17 mouse cellular contexts compared by ENCODE assay signal in genomic region chr6:5313951-5314590, GRCm38 (mm10). TPM values are rescaled to one million over a fixed set of nuclear protein-coding genes. Genes with fewer than 3 reads are reported as not detected.
A peak's percentile ranks its signal among the peaks of the same experiment; 100 is the strongest.
DNase-seq lines count a peak whose midpoint lies in the region; ATAC-seq lines count a peak whose summit lies in the region.
"Had no signal": no experiment of that assay in that cellular context is flagged by ENCODE, and none has a peak within 500 bp of the region (broad histone marks: within the 10 kb centered on the region; RNA-seq: fewer than 3 reads in every experiment).

No protein-coding gene starts in this region.

- ATAC-seq in liver, embryonic 11.5 days (replicated peaks; ENCODE audit: low FRiP score) = peak; percentile 32
- ATAC-seq in erythroid progenitor cell, adult 5-6 weeks (replicated peaks; ENCODE audit: low FRiP score, poor library complexity, severe bottlenecking) = peak; percentile 47
- peak; percentile 27 for ATAC-seq in megakaryocyte, adult 5-6 weeks (ENCODE audit: poor library complexity, severe bottlenecking)

- no peaks in the 10 kb centered on the region for H3K27me3 ChIP-seq in liver, embryonic 11.5 days (replicated peaks; ENCODE audit: control insufficient read depth, insufficient read depth, low read length)
- H3K27me3 ChIP-seq: limb, embryonic 12.5 days; neural tube, embryonic 12.5 days had no signal

- 0 out of 2 replicates have a peak, but pooled peaks cover 4% of the 10 kb centered on the region for H3K9me3 ChIP-seq in liver, embryonic 11.5 days (ENCODE audit: control insufficient read depth, low read length)
- H3K9me3 ChIP-seq: limb, embryonic 12.5 days; neural tube, embryonic 12.5 days had no signal

- WGBS in liver, embryonic 11.5 days = 72% methylated on average over 5 of the region's 5 CpGs

- no peak overlapping the region for H3K4me3 ChIP-seq in liver, embryonic 11.5 days (ENCODE audit: low read depth, low read length)
- H3K4me3 ChIP-seq: left cerebral cortex, adult 2 months; limb, embryonic 12.5 days; neural tube, embryonic 12.5 days had no signal

- no peak overlapping the region; the same call in 1 of the 2 replicates for H3K4me2 ChIP-seq in liver, embryonic 11.5 days
- H3K4me2 ChIP-seq: hindbrain, embryonic 14.5 days; limb, embryonic 12.5 days; neural tube, embryonic 12.5 days had no signal

- H3K27ac ChIP-seq in liver, embryonic 11.5 days (ENCODE audit: low read depth, low read length) = peak overlapping the region; percentile 91
- H3K27ac ChIP-seq: hindbrain, embryonic 14.5 days; left cerebral cortex, adult 2 months; limb, embryonic 12.5 days; neural tube, embryonic 12.5 days had no signal

- peaks cover 10% of the 10 kb centered on the region for H3K4me1 ChIP-seq in liver, embryonic 11.5 days (replicated peaks; ENCODE audit: control insufficient read depth, insufficient read depth, low read length)
- H3K4me1 ChIP-seq: limb, embryonic 12.5 days; neural tube, embryonic 12.5 days had no signal

- DNase-seq in liver, embryonic 11.5 days (ENCODE audit: low spot score) = no peak
- DNase-seq in liver = no peak
- no peak for DNase-seq in ovary, postnatal 14 days (ENCODE audit: low spot score)
- no peak for DNase-seq in left cerebral cortex, adult 9 months (ENCODE audit: low spot score in 2 of 2)
- DNase-seq in urinary bladder, postnatal 36 days (ENCODE audit: low spot score in 2 of 2) = no peak
- DNase-seq: cerebellum, adult 8-10 months; gastrocnemius, postnatal 14 days; kidney, adult 11 months; kidney, postnatal 14 days; right cerebral cortex, postnatal 25 days; thymus, adult 18-20 months had no signal

- no peaks in the 10 kb centered on the region for H3K36me3 ChIP-seq in liver, embryonic 11.5 days (ENCODE audit: control insufficient read depth, insufficient read depth, low read length)
- H3K36me3 ChIP-seq: limb, embryonic 12.5 days; neural tube, embryonic 12.5 days had no signal

- 0 out of 2 replicates have a peak overlapping the region, but pooled peaks have one; percentile 8 for H3K9ac ChIP-seq in liver, embryonic 11.5 days (ENCODE audit: low read depth, low read length)
- H3K9ac ChIP-seq: hindbrain, embryonic 14.5 days; limb, embryonic 12.5 days; neural tube, embryonic 12.5 days had no signal

RNA-seq across cellular contexts. Expression of gene Pon2, which starts 15.8 kb away (rescaled TPM):
- 60.1 and 61.2 TPM in 2 replicates for polyA plus RNA-seq in liver, embryonic 11.5 days (2014; fragmentation: Nextera tagmentation; extraction: Ambion mirVana)
- 163 and 182 TPM in 2 replicates for total RNA-seq in erythroid progenitor cell, adult 5-6 weeks (2015; ENCODE audit: low replicate concordance)
- total RNA-seq in erythroid progenitor cell, adult 5-6 weeks (2017; ENCODE audit: low replicate concordance) = 69.1 and 72.4 TPM in 2 replicates
- 79.1 and 110 TPM in 2 replicates for total RNA-seq in megakaryocyte, adult 5-6 weeks (2015)
- total RNA-seq in megakaryocyte, adult 5-6 weeks (2017) = 45.4 and 55.7 TPM in 2 replicates

RNA-seq across cellular contexts. Expression of gene Pon3, which starts 58.0 kb away (rescaled TPM):
- 17.8 and 18.5 TPM in 2 replicates for polyA plus RNA-seq in liver, embryonic 11.5 days (2014; fragmentation: Nextera tagmentation; extraction: Ambion mirVana)
- total RNA-seq in erythroid progenitor cell, adult 5-6 weeks (2015; ENCODE audit: low replicate concordance) = 16.3 and 28.8 TPM in 2 replicates
- 3.5 and 11.7 TPM in 2 replicates for total RNA-seq in erythroid progenitor cell, adult 5-6 weeks (2017; ENCODE audit: low replicate concordance)
- total RNA-seq in megakaryocyte, adult 5-6 weeks (2015) = 6.4 and 12.0 TPM in 2 replicates
- 3.9 and 8.7 TPM in 2 replicates for total RNA-seq in megakaryocyte, adult 5-6 weeks (2017)
